Mouse (Mus musculus) induced T-regulatory cell, adult 2 months (primary cell): ENCODE results near the gene Clec14a.
"Not testable (repeated sequence)": the region's sequence is repeated elsewhere in the genome, so short reads cannot be mapped to it uniquely, and the experiment has no call there.

Source experiments
- DNase-seq: peaks from one replicate; pipeline ENCODE4 v3.0.0-alpha.2; 2012; ENCODE audit warnings: low read depth

The Clec14a gene

GRCm38 (mm10) chr12:58268563-58269501 lies at the start of gene Clec14a:
Clec14a (minus strand) TSS chr12:58269290.
- no peak for DNase-seq

- DNase-seq: no peak
These were observed 38.7 kb upstream of the Clec14a start for GRCm38 (mm10) chr12:58307835-58308234.

- not testable (repeated sequence) for DNase-seq
These were observed 37.3 kb upstream of the Clec14a start for GRCm38 (mm10) chr12:58306402-58306801.

GRCm38 (mm10) chr12:58305567-58305966 lies 36.5 kb upstream of the Clec14a start:
- DNase-seq: no peak

GRCm38 (mm10) chr12:58296980-58297379 lies 27.9 kb upstream of the Clec14a start:
- DNase-seq: no peak

GRCm38 (mm10) chr12:58285912-58286311 lies 16.8 kb upstream of the Clec14a start:
- DNase-seq: no peak

GRCm38 (mm10) chr12:58270520-58270919 lies 1.4 kb upstream of the Clec14a start:
- DNase-seq: no peak

- DNase-seq: no peak
These were observed 415 bp upstream of the Clec14a start for GRCm38 (mm10) chr12:58269505-58269904.

- no peak for DNase-seq
These were observed 916 bp downstream of the Clec14a start for GRCm38 (mm10) chr12:58268186-58268562.

- DNase-seq: no peak
These were observed 1.3 kb downstream of the Clec14a start for GRCm38 (mm10) chr12:58267779-58268178.

- DNase-seq: no peak
These were observed 17.2 kb downstream of the Clec14a start for GRCm38 (mm10) chr12:58251901-58252300.

GRCm38 (mm10) chr12:58232489-58232888 lies 36.6 kb downstream of the Clec14a start:
- no peak for DNase-seq

GRCm38 (mm10) chr12:58225644-58226043 lies 43.4 kb downstream of the Clec14a start:
- no peak for DNase-seq

- DNase-seq: no peak
These were observed 50.0 kb downstream of the Clec14a start for GRCm38 (mm10) chr12:58219078-58219477.

- DNase-seq: no peak
These were observed 52.9 kb downstream of the Clec14a start for GRCm38 (mm10) chr12:58216218-58216617.
